In genomic region chr16:29034053-29034794, GRCm38 (mm10) we compare ENCODE assay signal across 9 mouse cellular contexts.
DNase-seq lines count a peak whose midpoint lies in the region; ATAC-seq and TF ChIP-seq lines count a peak whose summit lies in the region.
"Had no signal": no experiment of that assay in that cellular context is flagged by ENCODE, and none has a peak within 500 bp of the region (broad histone marks: within the 10 kb centered on the region; RNA-seq: fewer than 3 reads in every experiment).

No protein-coding gene starts in this region.

- H3K4me2 ChIP-seq in heart, embryonic 13.5 days, result peak overlapping the region; percentile 25
- peak overlapping the region; percentile 44 for H3K4me2 ChIP-seq in hindbrain, embryonic 13.5 days
- H3K4me2 ChIP-seq in lung, postnatal 0 days (replicated peaks; ENCODE audit: low read depth, low read length), result no peak overlapping the region

- no peak for TF ChIP-seq EP300 in lung, postnatal 0 days (IDR thresholded peaks at IDR 0.05)

- H3K27me3 ChIP-seq in heart, embryonic 13.5 days (replicated peaks), result no peaks in the 10 kb centered on the region; the same call in 1 of the 2 replicates
- H3K27me3 ChIP-seq in hindbrain, embryonic 13.5 days, result 0 out of 2 replicates have a peak, but pooled peaks cover 3% of the 10 kb centered on the region
- no peaks in the 10 kb centered on the region for H3K27me3 ChIP-seq in lung, postnatal 0 days (replicated peaks; ENCODE audit: insufficient read depth, low read length)

- TF ChIP-seq CTCF in lung, postnatal 0 days (IDR thresholded peaks at IDR 0.05), result no peak

- no peak for DNase-seq in heart, adult 18-20 months
- peak; percentile 78 for DNase-seq in retina, embryonic 14.5 days (ENCODE audit: low spot score)
- no peak for DNase-seq in lung, postnatal 0 days (ENCODE audit: low spot score)
- DNase-seq in gastrocnemius, adult 18-20 months (ENCODE audit: low spot score), result no peak

- H3K4me1 ChIP-seq in heart, embryonic 13.5 days, result no peaks in the 10 kb centered on the region
- H3K4me1 ChIP-seq in hindbrain, embryonic 13.5 days (replicated peaks), result peaks cover 18% of the 10 kb centered on the region
- no peaks in the 10 kb centered on the region for H3K4me1 ChIP-seq in lung, postnatal 0 days (ENCODE audit: insufficient read depth, low read depth, low read length)

- WGBS in heart, embryonic 13.5 days, result 41% methylated on average over 16 of the region's 16 CpGs
- 31% methylated on average over 16 of the region's 16 CpGs for WGBS in hindbrain, embryonic 13.5 days
- whole genome bisulfite sequencing in lung, postnatal 0 days, result 33% methylated on average over 16 of the region's 16 CpGs

- no peaks in the 10 kb centered on the region for H3K36me3 ChIP-seq in heart, embryonic 13.5 days
- no peaks in the 10 kb centered on the region for H3K36me3 ChIP-seq in hindbrain, embryonic 13.5 days
- no peaks in the 10 kb centered on the region for H3K36me3 ChIP-seq in lung, postnatal 0 days (ENCODE audit: insufficient read depth, low read length)
- H3K36me3 ChIP-seq: limb, embryonic 10.5 days had no signal

- ATAC-seq in heart, embryonic 13.5 days (ENCODE audit: extremely low read depth, insufficient number of reproducible peaks, low FRiP score, low TSS enrichment), result no peak
- peak; percentile 79 for ATAC-seq in common myeloid progenitor, adult 5-6 weeks (replicated peaks; ENCODE audit: low read depth, poor library complexity, severe bottlenecking)
- ATAC-seq in hindbrain, embryonic 13.5 days (ENCODE audit: low FRiP score), result peak; percentile 83
- ATAC-seq in lung, postnatal 0 days, result no peak
- ATAC-seq in frontal cortex, adult (ENCODE audit: low TSS enrichment), result no peak

- no peak overlapping the region for H3K4me3 ChIP-seq in heart, embryonic 13.5 days
- peak overlapping the region; percentile 11 for H3K4me3 ChIP-seq in hindbrain, embryonic 13.5 days
- no peak overlapping the region for H3K4me3 ChIP-seq in lung, postnatal 0 days (ENCODE audit: low read depth, low read length)
- H3K4me3 ChIP-seq: limb, embryonic 10.5 days had no signal

- no peak overlapping the region for H3K9ac ChIP-seq in heart, embryonic 13.5 days
- no peak overlapping the region; the same call in 1 of the 2 replicates for H3K9ac ChIP-seq in hindbrain, embryonic 13.5 days
- H3K9ac ChIP-seq in lung, postnatal 0 days (replicated peaks; ENCODE audit: low read depth), result no peak overlapping the region

- no peaks in the 10 kb centered on the region for H3K9me3 ChIP-seq in heart, embryonic 13.5 days
- H3K9me3 ChIP-seq in hindbrain, embryonic 13.5 days, result no peaks in the 10 kb centered on the region
- no peaks in the 10 kb centered on the region for H3K9me3 ChIP-seq in lung, postnatal 0 days (ENCODE audit: low read length)
- H3K9me3 ChIP-seq: limb, embryonic 10.5 days had no signal

- no peak overlapping the region for H3K27ac ChIP-seq in heart, embryonic 13.5 days (replicated peaks)
- H3K27ac ChIP-seq in hindbrain, embryonic 13.5 days, result peak overlapping the region; percentile 74
- no peak overlapping the region for H3K27ac ChIP-seq in lung, postnatal 0 days (ENCODE audit: low read length)
- H3K27ac ChIP-seq: limb, embryonic 10.5 days had no signal

Comparison
In these comparisons a context has a peak if more than half of its experiments do, and no peak if none do; other contexts are left out.
1. ATAC-seq: peak in common myeloid progenitor, adult 5-6 weeks (single experiment) and hindbrain, embryonic 13.5 days (single experiment); none in heart, embryonic 13.5 days (single experiment), lung, postnatal 0 days (single experiment) and frontal cortex, adult (single experiment).